Mouse (Mus musculus) midbrain, postnatal 0 days (tissue): Measurements from ENCODE around the gene Lss. TPM values are rescaled to one million over a fixed set of nuclear protein-coding genes. Genes with fewer than 3 reads are reported as not detected.

Experiments
- ATAC-seq: fragments of 200-750 bp; cut with Nextera tagmentation; 2 replicates; pipeline ENCODE4 v1.8.0; 2017; ENCODE audit warnings: moderate number of reproducible peaks, mild to moderate bottlenecking, moderate TSS enrichment, moderate library complexity; ENCODE audit not compliant: low FRiP score
- DNase-seq: peaks from one replicate; pipeline ENCODE4 v3.0.0-alpha.2; 2015; ENCODE audit warnings: low spot score
- H3K27ac ChIP-seq: fragments of 300-500 bp; sonication (generic); 2 replicates; pipeline ENCODE4 v1.5.1; 2014; ENCODE audit warnings: low read depth, mild to moderate bottlenecking, low read length, mixed read lengths
- H3K27me3 ChIP-seq: fragments of 300-500 bp; sonication (generic); 2 replicates; pipeline ENCODE4 v1.6.1; 2014; ENCODE audit warnings: low read length, control low read depth, mixed read lengths; ENCODE audit not compliant: insufficient read depth
- H3K36me3 ChIP-seq: fragments of 300-500 bp; sonication (generic); 2 replicates; pipeline ENCODE4 v1.6.1; 2014; ENCODE audit warnings: low read length, control low read depth, mixed read lengths; ENCODE audit not compliant: insufficient read depth
- H3K4me1 ChIP-seq: fragments of 300-500 bp; sonication (generic); 2 replicates; pipeline ENCODE4 v1.6.1; 2014; ENCODE audit warnings: mild to moderate bottlenecking, control low read depth, antibody characterized with exemption, low read length, mixed read lengths; ENCODE audit not compliant: insufficient read depth
- H3K4me2 ChIP-seq: fragments of 300-500 bp; sonication (generic); 2 replicates; pipeline ENCODE4 v1.6.1; 2014; ENCODE audit warnings: low read depth, mild to moderate bottlenecking, low read length, mixed read lengths; ENCODE audit not compliant: poor library complexity, severe bottlenecking
- H3K4me3 ChIP-seq: fragments of 300-500 bp; sonication (generic); 2 replicates; pipeline ENCODE4 v1.5.1; 2014; ENCODE audit warnings: low read depth, mild to moderate bottlenecking, low read length, moderate library complexity
- H3K9ac ChIP-seq: fragments of 300-500 bp; sonication (generic); replicated peaks from 2 replicates; pipeline ENCODE4 v1.6.1; 2014; ENCODE audit warnings: mild to moderate bottlenecking, low read length, moderate library complexity, mixed read lengths; ENCODE audit not compliant: poor library complexity, severe bottlenecking
- H3K9me3 ChIP-seq: fragments of 300-500 bp; sonication (generic); 2 replicates; pipeline ENCODE4 v1.6.1; 2016; ENCODE audit warnings: low read length, control low read depth
- CTCF ChIP-seq: IDR thresholded peaks from 2 replicates; pipeline ENCODE4 v1.5.1; 2016; ENCODE audit warnings: antibody characterized with exemption, mild to moderate bottlenecking
- WGBS: fragments of 180-500 bp; shearing (Covaris S2); extraction: QIAGEN DNeasy Blood & Tissue Kit; methylation state at CpG from one replicate; pipeline ENCODE4 v1.1.7; 2014; 5-methylcytosine and 5-hydroxymethylcytosine counted together
- polyA plus RNA-seq: library from polyadenylated mRNA; unstranded; fragments of >200 nt; fragmentation: Nextera tagmentation; extraction: Ambion mirVana; gene quantifications from 2 replicates; pipeline ENCODE4 v1.2.1, GENCODE M21; 2015
- total RNA-seq: library from RNA; depleted of rRNA; stranded (reverse); fragments of >200 nt; gene quantifications from 2 replicates; pipeline ENCODE4 v1.2.3, GENCODE M21; 2014; rRNA removed

Gene Lss
- total and polyA plus RNA-seq, 2 experiments from 2014 or later: 28.4 to 51.8 TPM

DNA sequence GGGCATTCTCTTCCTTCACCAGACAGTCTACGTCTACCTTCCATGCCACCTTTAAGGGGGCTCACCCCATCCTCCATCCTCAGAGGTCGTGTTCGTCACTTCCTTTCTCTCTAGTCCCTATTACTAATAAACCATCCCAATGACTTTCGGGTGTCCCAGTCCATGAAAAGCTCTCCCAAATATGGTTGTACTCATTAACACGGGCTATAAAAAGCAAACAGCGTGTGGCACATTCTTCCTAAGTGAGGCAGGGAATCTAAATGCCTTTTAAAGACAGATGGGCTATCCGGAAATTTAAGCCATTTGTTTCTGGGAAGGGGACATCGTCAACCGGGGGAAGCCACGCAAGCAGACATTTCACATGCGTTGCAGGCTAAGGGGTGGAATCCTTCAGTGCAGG lies 58.8 kb downstream of the Lss start:
- no peak for TF ChIP-seq CTCF
- H3K9me3 ChIP-seq: no peaks in the 10 kb centered on the region
- no peak overlapping the region for H3K4me2 ChIP-seq
- H3K4me1 ChIP-seq: no peaks in the 10 kb centered on the region
- ATAC-seq: no peak
- DNase-seq: peak; percentile 1
- no peak overlapping the region for H3K27ac ChIP-seq
- no peak overlapping the region for H3K4me3 ChIP-seq
- no peaks in the 10 kb centered on the region for H3K27me3 ChIP-seq
- H3K36me3 ChIP-seq: no peaks in the 10 kb centered on the region
- no peak overlapping the region for H3K9ac ChIP-seq
- WGBS: 88% methylated on average over 11 of the region's 11 CpGs

DNA sequence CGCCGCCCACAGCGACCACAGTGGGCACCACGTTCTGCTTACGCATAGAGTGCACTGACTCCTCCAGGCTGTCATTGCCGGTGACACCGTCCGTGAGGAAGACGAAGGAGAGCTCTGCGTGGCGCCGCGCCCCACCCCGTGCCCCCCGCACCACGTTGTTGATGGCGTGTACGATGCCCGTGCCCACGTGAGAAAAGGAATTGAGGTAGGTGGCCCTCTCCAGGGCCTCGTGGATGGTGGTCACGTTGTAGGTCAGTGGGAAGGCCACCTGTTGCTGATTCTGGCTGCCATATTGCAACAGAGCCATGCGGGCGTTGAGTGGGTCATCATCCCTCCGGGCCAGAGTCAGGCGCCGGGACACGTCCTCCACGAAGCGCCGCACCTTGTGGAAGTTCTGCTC lies 65.0 kb downstream of the Lss start:
- WGBS: 92% methylated on average over 31 of the region's 31 CpGs
- DNase-seq (no peak), ATAC-seq (no peak)
- Histone ChIP-seq H3K9me3 (no peaks in the 10 kb centered on the region), H3K9ac (no peak overlapping the region), H3K4me3 (no peak overlapping the region), H3K4me2 (no peak overlapping the region), H3K27me3 (no peaks in the 10 kb centered on the region), H3K4me1 (no peaks in the 10 kb centered on the region), H3K27ac (no peak overlapping the region), H3K36me3 (no peaks in the 10 kb centered on the region)
- TF ChIP-seq CTCF: no peak

- TF ChIP-seq CTCF: no peak
- WGBS: 85% methylated on average over 3 of the region's 3 CpGs
- ATAC-seq: no peak
- H3K4me1 ChIP-seq: no peaks in the 10 kb centered on the region
- H3K9me3 ChIP-seq: no peaks in the 10 kb centered on the region
- no peaks in the 10 kb centered on the region for H3K36me3 ChIP-seq
- no peak overlapping the region for H3K27ac ChIP-seq
- DNase-seq: no peak
- H3K4me2 ChIP-seq: no peak overlapping the region
- H3K27me3 ChIP-seq: no peaks in the 10 kb centered on the region
- H3K4me3 ChIP-seq: no peak overlapping the region
- no peak overlapping the region for H3K9ac ChIP-seq
These were observed 71.3 kb downstream of the Lss start for GRCm38 (mm10) chr10:76602690-76603089.

Other genes starting within 250 kb of the Lss start
- 57.0 and 60.7 TPM in 2 replicates for gene Dip2a, start 186.3 kb upstream of the Lss start, total RNA-seq
- gene Dip2a, start 186.3 kb upstream of the Lss start, polyA plus RNA-seq: 11.5 and 12.9 TPM in 2 replicates
- gene AC141477.1, start 91.1 kb upstream of the Lss start, total RNA-seq: not detected in 2 replicates
- gene AC141477.1, start 91.1 kb upstream of the Lss start, polyA plus RNA-seq: not detected in 2 replicates
- gene Pcnt, start 88.8 kb upstream of the Lss start, total RNA-seq: 12.8 and 14.5 TPM in 2 replicates
- 3.4 and 3.9 TPM in 2 replicates for gene Pcnt, start 88.8 kb upstream of the Lss start, polyA plus RNA-seq
- gene 2610028H24Rik, start 82.5 kb upstream of the Lss start, total RNA-seq: not detected in 2 replicates
- gene 2610028H24Rik, start 82.5 kb upstream of the Lss start, polyA plus RNA-seq: not detected in 2 replicates
- gene Mcm3ap, start 62.7 kb upstream of the Lss start, total RNA-seq: 35.6 and 45.3 TPM in 2 replicates
- gene Mcm3ap, start 62.7 kb upstream of the Lss start, polyA plus RNA-seq: 56.0 and 66.4 TPM in 2 replicates
- 5.8 and 7.3 TPM in 2 replicates for gene Ybey, start 62.5 kb upstream of the Lss start, total RNA-seq
- 4.1 and 4.5 TPM in 2 replicates for gene Ybey, start 62.5 kb upstream of the Lss start, polyA plus RNA-seq
- gene Spatc1l, start 30.7 kb downstream of the Lss start, total RNA-seq: not detected in 2 replicates
- not detected in 2 replicates for gene Spatc1l, start 30.7 kb downstream of the Lss start, polyA plus RNA-seq
- 0.33 TPM in 1 of 2 replicates, not detected in the other for gene Ftcd, start 44.1 kb downstream of the Lss start, total RNA-seq
- 0.07 and 0.09 TPM in 2 replicates for gene Ftcd, start 44.1 kb downstream of the Lss start, polyA plus RNA-seq
- gene Col6a2, start 92.0 kb downstream of the Lss start, total RNA-seq: 31.5 and 32.6 TPM in 2 replicates
- gene Col6a2, start 92.0 kb downstream of the Lss start, polyA plus RNA-seq: 18.4 and 19.1 TPM in 2 replicates
- gene Col6a1, start 194.6 kb downstream of the Lss start, total RNA-seq: 32.7 and 36.6 TPM in 2 replicates
- 21.7 and 22.4 TPM in 2 replicates for gene Col6a1, start 194.6 kb downstream of the Lss start, polyA plus RNA-seq